Mouse (Mus musculus) liver, embryonic 14.5 days (tissue): ENCODE results near the gene Rpl29. TPM values are rescaled to one million over a fixed set of nuclear protein-coding genes. Genes with fewer than 3 reads are reported as not detected.

Source experiments
- ATAC-seq: fragments of 200-750 bp; cut with Nextera tagmentation; 2 replicates; pipeline ENCODE4 v1.8.0; 2017; ENCODE audit warnings: moderate number of reproducible peaks, mild to moderate bottlenecking, moderate library complexity; ENCODE audit not compliant: insufficient read depth
- DNase-seq, 3 experiments: peaks; one replicate each; pipeline ENCODE4 v3.0.0-alpha.2; 2012 to 2013; ENCODE audit warnings: low read depth in 3 of 3, low spot score in 3 of 3
- H3K27ac ChIP-seq: fragments of 300-500 bp; sonication (generic); 2 replicates; pipeline ENCODE4 v1.5.1; 2014; ENCODE audit warnings: moderate library complexity, mild to moderate bottlenecking, control low read depth, inconsistent platforms
- H3K27me3 ChIP-seq: fragments of 300-500 bp; sonication (generic); 2 replicates; pipeline ENCODE4 v1.6.1; 2014; ENCODE audit warnings: mild to moderate bottlenecking, low read length, moderate library complexity; ENCODE audit not compliant: control insufficient read depth, insufficient read depth
- H3K36me3 ChIP-seq: fragments of 300-500 bp; sonication (generic); replicated peaks from 2 replicates; pipeline ENCODE4 v1.6.1; 2014; ENCODE audit warnings: low read depth; ENCODE audit not compliant: control insufficient read depth, insufficient read depth
- H3K4me1 ChIP-seq, 2 experiments: fragments of 200-500 bp in 1 of 2; fragments of 300-500 bp in 1 of 2; sonication (generic) in 1 of 2; replicated peaks; 2 replicates each; pipeline ENCODE4 v1.6.1; 2012 to 2014; ENCODE audit warnings: antibody characterized with exemption in 1 of 2, inconsistent platforms in 1 of 2, low read length in 1 of 2; ENCODE audit not compliant: control insufficient read depth in 2 of 2, insufficient read depth in 2 of 2
- H3K4me2 ChIP-seq: fragments of 300-500 bp; sonication (generic); 2 replicates; pipeline ENCODE4 v1.6.1; 2014; ENCODE audit warnings: low read depth, mild to moderate bottlenecking, control low read depth, moderate library complexity
- H3K4me3 ChIP-seq, 2 experiments: fragments of 200-500 bp in 1 of 2; fragments of 300-500 bp in 1 of 2; sonication (generic) in 1 of 2; 2 replicates each; pipeline ENCODE4 v1.5.1; 2012 to 2014; ENCODE audit warnings: low read depth in 2 of 2, low read length in 2 of 2, mild to moderate bottlenecking in 2 of 2, control low read depth in 1 of 2, inconsistent platforms in 1 of 2, moderate library complexity in 1 of 2; ENCODE audit not compliant: insufficient read depth in 1 of 2
- H3K9ac ChIP-seq: fragments of 300-500 bp; sonication (generic); replicated peaks from 2 replicates; pipeline ENCODE4 v1.6.1; 2014; ENCODE audit warnings: mild to moderate bottlenecking, control low read depth, moderate library complexity
- H3K9me3 ChIP-seq: fragments of 300-500 bp; sonication (generic); 2 replicates; pipeline ENCODE4 v1.6.1; 2016; ENCODE audit warnings: low read length, mixed read lengths; ENCODE audit not compliant: control insufficient read depth
- CTCF ChIP-seq: IDR thresholded peaks from 2 replicates; pipeline ENCODE4 v1.5.1; 2016; ENCODE audit warnings: antibody characterized with exemption, low read depth, control low read depth
- EP300 ChIP-seq: IDR thresholded peaks from 2 replicates; pipeline ENCODE4 v1.6.1; 2016; ENCODE audit warnings: antibody characterized with exemption, low read depth
- WGBS: fragments of 180-500 bp; shearing (Covaris S2); extraction: QIAGEN DNeasy Blood & Tissue Kit; methylation state at CpG from one replicate; pipeline ENCODE4 v1.1.7; 2014; ENCODE audit not compliant: insufficient replicate concordance; 5-methylcytosine and 5-hydroxymethylcytosine counted together
- polyA plus RNA-seq, 2 experiments: library from polyadenylated mRNA; depleted of rRNA in 1 of 2; stranded (reverse) in 1 of 2; unstranded in 1 of 2; fragments of >200 nt; fragmentation: Nextera tagmentation in 1 of 2; extraction: Ambion mirVana in 1 of 2; gene quantifications; 2 replicates each; pipeline versions ENCODE4 v1.2.1 to v1.2.3; 2012 to 2014

Gene Rpl29
- polyA plus RNA-seq, 2 experiments = 720 to 743 TPM

DNA sequence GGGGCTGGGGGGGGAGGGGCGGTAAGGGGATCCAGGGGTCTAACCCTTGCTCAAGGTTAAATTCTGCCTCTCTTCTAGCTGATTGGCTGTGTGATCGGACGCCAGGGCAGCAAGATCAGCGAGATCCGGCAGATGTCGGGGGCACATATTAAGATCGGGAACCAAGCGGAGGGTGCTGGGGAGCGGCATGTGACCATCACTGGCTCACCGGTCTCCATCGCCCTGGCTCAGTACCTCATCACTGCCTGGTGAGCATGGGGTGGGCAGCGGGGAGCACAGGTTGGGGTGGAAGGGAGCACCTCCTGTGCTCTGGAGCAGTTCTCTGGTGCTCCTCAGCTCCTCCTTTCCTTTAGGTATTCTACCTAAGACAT is 33.2 kb downstream of the Rpl29 start:
- no peaks in the 10 kb centered on the region for H3K36me3 ChIP-seq
- H3K9me3 ChIP-seq = no peaks in the 10 kb centered on the region
- 84% methylated on average over 12 of the region's 12 CpGs for WGBS
- no peak overlapping the region for H3K4me3 ChIP-seq
- H3K4me2 ChIP-seq = no peak overlapping the region
- TF ChIP-seq EP300 = no peak
- TF ChIP-seq CTCF = no peak
- H3K9ac ChIP-seq = no peak overlapping the region
- H3K4me1 ChIP-seq = no peaks in the 10 kb centered on the region
- peaks cover 20% of the 10 kb centered on the region for H3K27me3 ChIP-seq
- ATAC-seq (no peak), DNase-seq (no peak)
- no peak overlapping the region for H3K27ac ChIP-seq

DNA sequence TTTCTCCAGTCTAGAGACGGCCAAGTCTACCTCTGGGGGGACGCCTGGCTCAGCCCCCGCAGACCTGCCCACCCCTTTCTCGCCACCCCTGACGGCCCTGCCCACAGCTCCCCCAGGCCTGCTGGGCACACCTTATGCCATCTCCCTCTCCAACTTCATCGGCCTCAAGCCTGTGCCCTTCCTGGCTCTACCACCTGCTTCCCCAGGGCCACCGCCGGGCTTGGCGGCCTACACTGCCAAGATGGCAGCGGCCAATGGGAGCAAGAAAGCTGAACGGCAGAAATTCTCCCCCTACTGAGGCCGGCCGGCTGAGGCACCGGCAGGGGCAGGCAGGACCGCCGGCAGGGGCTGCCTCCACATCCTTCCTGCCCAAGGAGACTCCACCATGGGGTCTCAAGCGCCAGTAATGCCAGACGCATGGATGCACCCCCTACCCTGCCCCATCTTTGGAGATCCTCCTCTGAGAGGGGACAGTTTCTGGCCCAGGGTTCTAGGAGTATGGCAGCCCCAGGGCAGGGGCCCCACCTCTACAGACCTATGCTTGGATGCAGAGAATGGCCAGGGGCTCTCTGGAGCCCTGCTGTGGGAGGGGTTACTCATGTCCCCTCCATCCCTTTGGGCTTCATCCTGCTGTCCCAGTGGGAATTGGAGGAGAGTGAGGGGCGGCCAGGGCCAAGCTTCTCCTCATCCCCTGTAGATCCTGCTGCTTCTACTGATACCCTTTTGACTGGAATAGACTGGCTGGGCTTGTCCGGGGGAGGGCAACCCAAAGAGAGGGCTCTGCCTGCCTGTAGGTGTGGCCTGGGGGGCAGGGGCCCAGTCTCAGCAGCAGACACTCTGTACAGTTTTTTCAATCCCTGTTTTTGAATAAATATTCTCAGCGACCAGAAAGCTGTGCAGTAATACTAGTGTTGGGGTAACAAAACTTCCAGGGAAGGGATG is 34.1 kb downstream of the Rpl29 start:
- DNase-seq = no peak
- no peaks in the 10 kb centered on the region for H3K9me3 ChIP-seq
- no peaks in the 10 kb centered on the region for H3K4me1 ChIP-seq
- no peak overlapping the region for H3K27ac ChIP-seq
- no peak overlapping the region for H3K4me2 ChIP-seq
- TF ChIP-seq CTCF (no peak), EP300 (no peak)
- no peak overlapping the region for H3K9ac ChIP-seq
- WGBS = 77% methylated on average over 21 of the region's 21 CpGs
- no peak for ATAC-seq
- H3K27me3 ChIP-seq = peaks cover 20% of the 10 kb centered on the region
- H3K36me3 ChIP-seq = no peaks in the 10 kb centered on the region
- no peak overlapping the region for H3K4me3 ChIP-seq

DNA sequence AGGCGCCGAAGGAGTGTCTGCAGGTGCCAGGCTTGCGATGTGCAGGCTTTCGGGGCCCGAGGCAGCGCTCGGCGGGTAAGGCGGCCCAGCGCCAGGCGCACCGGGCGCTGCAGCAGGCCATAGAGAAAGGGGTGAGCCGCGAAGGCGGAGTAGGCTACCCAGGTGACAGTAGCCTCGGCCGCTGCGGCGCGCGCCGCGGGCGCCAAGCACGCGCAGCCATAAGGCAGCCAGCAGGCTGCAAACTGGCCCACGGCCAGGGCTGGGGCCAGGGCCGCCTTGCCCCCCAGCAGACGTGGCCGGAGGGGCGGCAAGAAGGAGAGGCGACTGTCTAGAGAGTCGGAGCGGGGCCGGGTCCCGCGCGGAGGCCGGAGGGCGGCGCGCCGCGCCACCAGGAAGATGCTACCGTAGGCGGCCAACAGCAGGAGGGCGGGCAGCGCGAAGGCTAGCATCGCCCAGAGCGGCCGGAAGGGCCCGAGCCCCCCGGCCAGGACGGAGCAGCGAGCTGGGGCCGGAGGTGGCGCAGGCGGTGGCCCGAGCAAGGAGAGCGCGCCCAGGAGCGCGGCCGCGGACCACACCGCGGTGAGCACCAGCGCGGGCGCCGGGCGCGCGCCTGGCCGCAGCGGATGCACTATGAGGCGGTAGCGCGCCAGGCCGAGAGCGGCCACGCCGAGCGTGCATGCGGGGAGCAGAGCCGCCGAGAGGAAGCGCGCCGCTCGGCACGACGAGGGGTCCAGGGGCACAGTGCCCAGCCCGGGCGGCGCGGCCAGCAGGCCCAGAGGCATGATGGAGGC is 35.7 kb downstream of the Rpl29 start:
- peak overlapping the region; percentile 19 to 48; a peak in 3 of 4 replicates for H3K4me3 ChIP-seq
- H3K9ac ChIP-seq = no peak overlapping the region
- H3K9me3 ChIP-seq = no peaks in the 10 kb centered on the region
- WGBS = 3% methylated on average over 98 of the region's 99 CpGs
- H3K27ac ChIP-seq = no peak overlapping the region
- peak overlapping the region; percentile 66 for H3K4me2 ChIP-seq
- no peak for DNase-seq
- TF ChIP-seq EP300 = no peak
- TF ChIP-seq CTCF = no peak
- ATAC-seq = peak; percentile 34; the same call in 1 of the 2 replicates
- H3K4me1 ChIP-seq = no peaks in the 10 kb centered on the region
- H3K36me3 ChIP-seq = no peaks in the 10 kb centered on the region
- peaks cover 20% of the 10 kb centered on the region for H3K27me3 ChIP-seq

DNA sequence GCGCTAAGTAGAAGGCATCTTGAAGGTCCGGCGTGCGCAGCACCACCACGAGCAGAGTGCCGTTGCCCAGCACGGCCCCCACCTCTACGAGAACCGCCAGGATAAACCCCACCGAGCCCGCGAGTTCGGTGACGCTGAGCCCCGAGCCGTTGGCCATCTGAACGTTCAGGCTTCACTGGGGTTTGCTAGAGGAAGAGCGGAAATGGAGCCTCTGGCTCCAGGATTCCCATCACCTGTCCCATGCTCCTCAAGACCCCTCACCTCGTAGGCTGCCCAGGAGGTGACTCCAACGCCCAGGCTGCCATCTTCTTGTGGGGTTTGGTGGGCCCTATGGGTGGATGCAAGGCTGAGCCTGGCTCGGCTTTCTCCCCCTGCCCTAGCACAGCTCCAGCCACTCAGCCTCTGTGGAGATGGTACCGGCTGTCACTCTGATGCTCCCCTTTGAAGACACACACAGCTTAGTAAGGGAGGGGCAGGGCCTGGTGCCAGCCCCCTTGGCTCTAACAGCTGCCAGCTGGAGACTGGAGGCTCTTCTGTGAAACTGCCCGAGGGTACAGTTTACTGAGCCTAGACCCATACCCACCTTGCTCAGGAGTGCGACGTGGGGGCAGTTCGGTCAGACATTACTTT is 36.4 kb downstream of the Rpl29 start, which contains the start of gene Gpr62:
Gene Gpr62, minus strand, starts transcription at position 368 of the 630 bp plus-strand sequence.
- Histone ChIP-seq H3K36me3 (no peaks in the 10 kb centered on the region), H3K27ac (no peak within 1 kb of the TSS), H3K9ac (no peak within 1 kb of the TSS), H3K4me2 (peak within 1 kb of the TSS; percentile 66), H3K27me3 (peaks cover 20% of the 10 kb centered on the region), H3K4me3 (peak within 1 kb of the TSS; percentile 19 to 48; a peak in 3 of 4 replicates), H3K4me1 (no peaks in the 10 kb centered on the region), H3K9me3 (no peaks in the 10 kb centered on the region)
- ATAC-seq (no peak), DNase-seq (no peak)
- WGBS = 26% methylated on average over 26 of the region's 26 CpGs
- TF ChIP-seq EP300 (no peak), CTCF (no peak)
